Mouse (Mus musculus) cerebellum, postnatal 25 days (tissue): ENCODE measurements around the gene 4930402F06Rik.

ENCODE experiments used
- DNase-seq, 2 experiments: peaks; one replicate each; pipeline ENCODE4 v3.0.0; 2021; ENCODE audit warnings: mixed read lengths in 2 of 2

4930402F06Rik gene

GRCm38 (mm10) chr2:35416473-35416872, 19.5 kb upstream of the 4930402F06Rik start:
- no peak for DNase-seq

GRCm38 (mm10) chr2:35412810-35413209, 15.8 kb upstream of the 4930402F06Rik start:
- DNase-seq, result no peak

- DNase-seq, result no peak
These were observed 15.3 kb upstream of the 4930402F06Rik start for GRCm38 (mm10) chr2:35412246-35412645.

GRCm38 (mm10) chr2:35411640-35412190, 14.7 kb upstream of the 4930402F06Rik start:
- DNase-seq, result no peak

GRCm38 (mm10) chr2:35409466-35409865, 12.5 kb upstream of the 4930402F06Rik start:
- no peak for DNase-seq

GRCm38 (mm10) chr2:35408409-35409110, 11.6 kb upstream of the 4930402F06Rik start:
- DNase-seq, result no peak

- no peak for DNase-seq
These were observed 10.9 kb upstream of the 4930402F06Rik start for GRCm38 (mm10) chr2:35407878-35408277.

GRCm38 (mm10) chr2:35407266-35407665, 10.3 kb upstream of the 4930402F06Rik start:
- DNase-seq, result no peak

- no peak for DNase-seq
These were observed 9.6 kb upstream of the 4930402F06Rik start for GRCm38 (mm10) chr2:35406611-35407010.

GRCm38 (mm10) chr2:35402391-35402790, 5.4 kb upstream of the 4930402F06Rik start:
- DNase-seq, result no peak

GRCm38 (mm10) chr2:35400739-35401138, 3.8 kb upstream of the 4930402F06Rik start:
- no peak for DNase-seq

- no peak for DNase-seq
These were observed 1.3 kb upstream of the 4930402F06Rik start for GRCm38 (mm10) chr2:35398184-35398828.

- DNase-seq, result peak; percentile 70 to 80
These were observed 707 bp upstream of the 4930402F06Rik start for GRCm38 (mm10) chr2:35397590-35398173.

GRCm38 (mm10) chr2:35385441-35385871, 11.5 kb downstream of the 4930402F06Rik start:
- DNase-seq, result peak; percentile 36 to 47

- DNase-seq, result no peak
These were observed 17.7 kb downstream of the 4930402F06Rik start for GRCm38 (mm10) chr2:35379306-35379705.

GRCm38 (mm10) chr2:35377600-35377999, 19.4 kb downstream of the 4930402F06Rik start:
- no peak for DNase-seq

- DNase-seq, result peak in 1 of 2 experiments; percentile 30
These were observed 24.0 kb downstream of the 4930402F06Rik start for GRCm38 (mm10) chr2:35373003-35373402.

GRCm38 (mm10) chr2:35370686-35371085, 26.3 kb downstream of the 4930402F06Rik start:
- DNase-seq, result no peak

- no peak for DNase-seq
These were observed 29.3 kb downstream of the 4930402F06Rik start, which contains the start of gene 4930568D16Rik for GRCm38 (mm10) chr2:35367629-35368028. 4930568D16Rik (minus strand) TSS chr2:35367729.

- DNase-seq, result no peak
These were observed 47.8 kb downstream of the 4930402F06Rik start for GRCm38 (mm10) chr2:35349184-35349583.

- DNase-seq, result no peak
These were observed 51.0 kb downstream of the 4930402F06Rik start for GRCm38 (mm10) chr2:35345984-35346383.

- no peak for DNase-seq
These were observed 54.4 kb downstream of the 4930402F06Rik start for GRCm38 (mm10) chr2:35342605-35343004.

GRCm38 (mm10) chr2:35338707-35339106, 58.3 kb downstream of the 4930402F06Rik start:
- DNase-seq, result no peak
